Mouse (Mus musculus) neutrophil, adult 65 days (primary cell): ENCODE measurements around the gene Zfp462. TPM values are rescaled to one million over a fixed set of nuclear protein-coding genes. Genes with fewer than 3 reads are reported as not detected.

Experiments
- total RNA-seq: library from RNA; stranded (reverse); gene quantifications from 2 replicates; pipeline ENCODE4 v1.2.4, GENCODE M21; 2023

Gene Zfp462
- total RNA-seq: 0.07 and 0.13 TPM in 2 replicates

DNA sequence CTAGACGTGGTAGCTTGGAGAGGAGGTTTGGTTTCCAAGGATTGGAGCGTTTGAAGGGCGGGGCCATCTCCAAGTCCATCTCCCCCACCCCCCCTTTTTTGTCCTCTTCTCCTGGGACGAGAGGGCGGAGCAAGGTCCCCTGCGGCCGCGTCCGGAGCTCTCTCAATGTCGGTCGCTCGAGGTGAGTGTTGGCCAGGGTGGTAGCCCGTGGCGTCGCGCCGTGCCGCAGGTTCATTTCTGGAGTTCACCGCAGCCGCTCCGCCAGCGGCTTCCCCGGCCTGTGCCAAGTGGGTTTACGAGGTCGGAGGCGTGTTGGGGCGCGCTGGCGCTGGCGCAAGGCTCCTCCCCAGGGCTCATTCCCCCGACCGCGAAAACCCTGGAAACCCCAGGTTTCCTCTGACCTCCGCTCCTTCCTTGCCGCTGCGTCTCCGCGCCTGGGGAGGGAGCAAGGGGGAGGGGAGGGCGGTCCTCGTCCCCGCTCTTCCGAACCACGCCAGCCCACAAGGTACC, at the start of gene Zfp462:
Gene Zfp462, plus strand, starts transcription at position 128 of the 510 bp plus-strand sequence.

